Mouse (Mus musculus) small intestine, adult 2 months (tissue): ENCODE data around the gene Muc13.

Experiments used
- CTCF ChIP-seq: fragments of 200-500 bp; IDR thresholded peaks from 2 replicates; pipeline ENCODE4 v1.5.1; 2012; ENCODE audit warnings: low read depth, mild to moderate bottlenecking, control low read depth, inconsistent platforms, low read length, moderate library complexity, mixed read lengths; ENCODE audit not compliant: insufficient replicate concordance, insufficient read length; ENCODE audit errors: extremely low read depth
- POLR2A ChIP-seq: fragments of 200-500 bp; IDR thresholded peaks from 2 replicates; pipeline ENCODE4 v1.6.1; 2012; ENCODE audit warnings: low read depth, mild to moderate bottlenecking, control low read depth, inconsistent platforms, low read length, moderate library complexity

DNA sequence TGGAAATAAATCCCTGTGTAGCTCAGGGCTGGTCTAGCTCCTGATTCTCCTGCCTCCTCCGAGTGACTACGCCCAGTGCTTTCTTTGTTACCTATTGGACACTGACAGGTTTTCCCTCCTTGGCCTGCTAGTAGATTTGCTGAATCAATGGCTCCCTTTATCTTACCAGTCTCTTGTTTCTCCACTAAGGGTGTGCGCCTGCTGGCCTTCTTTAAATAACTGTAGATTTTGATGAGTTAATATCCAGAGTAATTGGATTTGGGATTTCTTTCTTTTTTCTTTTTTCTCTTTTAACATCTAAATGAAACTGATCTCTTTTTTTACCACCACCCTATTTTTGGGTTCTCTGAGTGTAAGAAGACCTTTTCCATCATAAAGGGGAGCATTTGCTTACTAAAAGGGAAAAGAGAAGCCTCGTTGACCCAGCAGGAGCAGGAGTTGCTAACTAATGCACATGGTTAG is 50.3 kb downstream of the Muc13 start:
- TF ChIP-seq CTCF (no peak), POLR2A (no peak)
